Mouse (Mus musculus): ENCODE results near the gene Pdpk1.

Gene Pdpk1

DNA sequence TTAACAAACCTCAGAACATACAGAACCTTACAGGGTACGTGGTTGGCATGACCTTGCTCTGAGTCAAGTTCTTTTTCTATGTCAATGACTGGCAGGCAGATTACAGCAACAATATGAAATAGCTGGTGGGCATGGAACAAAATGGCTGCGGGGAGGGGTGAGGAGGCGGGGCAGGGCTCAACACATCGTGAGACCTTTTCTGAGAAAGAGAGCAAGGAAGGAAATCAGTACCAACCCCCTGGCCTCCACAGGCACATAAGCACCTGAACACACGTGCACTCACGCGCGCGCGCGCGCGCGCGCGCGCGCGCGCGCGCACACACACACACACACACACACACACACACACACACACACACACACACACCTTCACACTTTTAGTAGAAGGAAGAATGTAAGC lies 120.2 kb downstream of the Pdpk1 start:
- no peak for DNase-seq

DNA sequence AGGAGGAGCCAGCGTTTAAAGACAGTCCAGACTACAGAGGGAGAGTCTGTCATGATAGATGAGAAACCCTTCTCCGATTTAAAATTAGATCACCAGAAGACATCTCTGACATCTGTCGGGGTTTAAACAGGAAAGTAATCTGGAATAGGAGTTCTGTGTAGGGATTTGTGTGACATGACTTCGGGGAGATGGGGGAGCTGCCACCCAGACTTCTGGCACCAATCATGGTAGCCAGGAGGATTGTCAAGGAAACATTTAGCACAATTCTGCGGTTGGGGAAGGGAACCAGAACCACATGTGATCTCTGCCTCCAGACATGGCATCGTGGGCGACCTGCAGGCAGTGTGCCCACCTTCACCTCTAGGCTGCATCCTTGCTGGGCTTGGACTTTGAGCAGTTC lies 121.2 kb downstream of the Pdpk1 start:
- no peak for DNase-seq

All from cerebellum, postnatal 36 days (tissue).